Mouse (Mus musculus) megakaryocyte, embryonic 14.5 days (primary cell): ENCODE measurements around the gene Cat. TPM values are rescaled to one million over a fixed set of nuclear protein-coding genes. Genes with fewer than 3 reads are reported as not detected.

Source experiments
- H3K27me3 ChIP-seq: replicated peaks from 2 replicates; pipeline ENCODE3; 2012; ENCODE audit warnings: inconsistent platforms
- H3K36me3 ChIP-seq: replicated peaks from 2 replicates; pipeline ENCODE3; 2012; ENCODE audit warnings: low read length, inconsistent platforms, mixed read lengths
- H3K4me1 ChIP-seq: 2 replicates; pipeline ENCODE4 v1.6.1; 2012; ENCODE audit warnings: inconsistent platforms
- H3K4me3 ChIP-seq: replicated peaks from 2 replicates; pipeline ENCODE3; 2012; ENCODE audit warnings: moderate library complexity, mild to moderate bottlenecking, inconsistent platforms
- H3K9me3 ChIP-seq: 2 replicates; pipeline ENCODE4 v1.6.1; 2012; ENCODE audit warnings: inconsistent platforms
- FLI1 ChIP-seq: IDR thresholded peaks from 2 replicates; pipeline ENCODE4 v1.6.1; 2012; ENCODE audit warnings: low read length, inconsistent platforms, mixed read lengths
- GATA1 ChIP-seq: IDR thresholded peaks from 3 replicates; pipeline ENCODE4 v1.6.1; 2012; ENCODE audit warnings: mixed read lengths, low read length, inconsistent platforms, borderline replicate concordance
- polyA plus RNA-seq: library from polyadenylated mRNA; stranded (reverse); fragments of >175 nt; gene quantifications from 2 replicates; pipeline ENCODE4 v1.2.3, GENCODE M21; 2012; ENCODE audit warnings: low replicate concordance; ENCODE audit not compliant: insufficient read depth

The Cat gene
- polyA plus RNA-seq, 1 experiment, result 42.4 TPM

DNA sequence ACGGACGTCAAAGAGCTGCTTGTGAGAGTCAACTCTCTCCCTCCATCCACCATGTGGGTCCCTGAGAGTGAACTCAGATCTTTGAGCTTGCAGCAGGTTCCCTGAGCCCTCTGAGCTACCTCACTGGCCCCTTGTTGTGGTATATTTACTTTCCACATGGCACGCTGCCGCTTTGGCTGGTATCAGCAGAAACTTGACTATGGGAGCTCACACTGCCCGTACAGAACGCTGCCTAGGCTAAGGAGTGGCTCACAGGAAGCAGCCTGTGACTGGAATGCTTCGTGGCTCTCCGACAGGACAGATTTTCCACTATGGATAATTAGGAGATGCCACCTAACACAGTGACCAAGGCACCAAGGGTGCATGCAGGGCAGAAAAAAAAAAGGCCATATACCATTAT is 23.8 kb downstream of the Cat start:
- no peak overlapping the region for H3K4me3 ChIP-seq
- H3K9me3 ChIP-seq, result no peaks in the 10 kb centered on the region
- H3K36me3 ChIP-seq, result peaks cover 97% of the 10 kb centered on the region
- H3K27me3 ChIP-seq, result no peaks in the 10 kb centered on the region
- TF ChIP-seq GATA1, result no peak
- TF ChIP-seq FLI1, result no peak
- H3K4me1 ChIP-seq, result no peaks in the 10 kb centered on the region

DNA sequence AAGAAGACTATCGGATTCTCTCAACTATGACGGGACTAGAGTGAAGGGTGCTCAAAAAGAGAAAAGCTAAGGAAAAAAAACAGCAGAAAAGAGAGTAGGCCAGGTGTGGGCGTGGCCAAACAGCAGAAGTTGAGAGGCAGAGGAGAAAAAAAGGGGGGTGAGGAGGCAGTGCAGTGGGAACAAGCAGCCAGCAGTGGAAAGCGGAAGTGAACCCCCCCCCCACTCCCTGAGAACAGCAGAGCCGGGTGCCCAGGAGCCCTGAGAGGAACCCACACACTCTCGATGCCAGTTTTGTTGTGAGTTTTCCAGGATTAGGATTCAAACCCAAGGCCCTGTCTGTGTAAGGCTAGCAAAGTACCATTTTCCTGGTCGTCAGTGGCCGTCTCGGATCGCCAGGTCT is 25.9 kb downstream of the Cat start:
- no peaks in the 10 kb centered on the region for H3K4me1 ChIP-seq
- H3K9me3 ChIP-seq, result no peaks in the 10 kb centered on the region
- H3K36me3 ChIP-seq, result peaks cover 98% of the 10 kb centered on the region

DNA sequence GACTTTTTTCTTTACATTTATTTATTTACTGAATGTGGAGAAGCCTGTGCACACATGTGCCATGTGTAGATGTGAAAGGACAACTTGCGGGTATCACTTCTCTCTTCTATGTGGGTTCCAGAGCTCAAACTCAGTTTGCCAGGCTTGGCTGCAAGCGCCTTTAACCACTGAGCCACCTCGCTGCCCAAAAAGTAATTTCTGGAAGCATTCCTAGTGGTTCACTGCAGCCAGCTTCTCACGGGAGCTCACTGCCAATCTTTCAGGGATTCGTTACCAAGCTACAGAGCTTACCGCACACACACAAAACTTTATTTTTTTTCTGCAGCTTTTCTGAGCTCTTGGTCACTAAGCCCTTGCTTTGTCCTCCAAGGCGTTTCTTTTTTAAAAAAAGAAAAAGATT is 27.3 kb downstream of the Cat start:
- no peak overlapping the region for H3K4me3 ChIP-seq
- no peak for TF ChIP-seq FLI1
- no peak for TF ChIP-seq GATA1
- no peaks in the 10 kb centered on the region for H3K9me3 ChIP-seq
- peaks cover 98% of the 10 kb centered on the region for H3K36me3 ChIP-seq
- H3K27me3 ChIP-seq, result no peaks in the 10 kb centered on the region
- no peaks in the 10 kb centered on the region for H3K4me1 ChIP-seq

More for the DNA sequence above, 25.9 kb downstream of the Cat start:
- Histone ChIP-seq H3K27me3 (no peaks in the 10 kb centered on the region), H3K4me3 (no peak overlapping the region)
- no peak for TF ChIP-seq FLI1

GRCm38 (mm10) chr2:103457048-103457447 is 27.9 kb downstream of the Cat start:
- Histone ChIP-seq H3K4me1 (no peaks in the 10 kb centered on the region), H3K27me3 (no peaks in the 10 kb centered on the region), H3K36me3 (peaks cover 98% of the 10 kb centered on the region), H3K9me3 (no peaks in the 10 kb centered on the region), H3K4me3 (no peak overlapping the region)
- TF ChIP-seq GATA1 (no peak), FLI1 (no peak)

GRCm38 (mm10) chr2:103456646-103457045 is 28.3 kb downstream of the Cat start:
- Histone ChIP-seq H3K36me3 (peaks cover 98% of the 10 kb centered on the region), H3K4me3 (no peak overlapping the region), H3K27me3 (no peaks in the 10 kb centered on the region), H3K4me1 (no peaks in the 10 kb centered on the region), H3K9me3 (no peaks in the 10 kb centered on the region)
- TF ChIP-seq FLI1 (no peak), GATA1 (no peak)

GRCm38 (mm10) chr2:103455748-103456147 is 29.2 kb downstream of the Cat start:
- Histone ChIP-seq H3K36me3 (peaks cover 91% of the 10 kb centered on the region), H3K9me3 (no peaks in the 10 kb centered on the region), H3K27me3 (no peaks in the 10 kb centered on the region), H3K4me1 (no peaks in the 10 kb centered on the region), H3K4me3 (no peak overlapping the region)
- no peak for TF ChIP-seq FLI1

DNA sequence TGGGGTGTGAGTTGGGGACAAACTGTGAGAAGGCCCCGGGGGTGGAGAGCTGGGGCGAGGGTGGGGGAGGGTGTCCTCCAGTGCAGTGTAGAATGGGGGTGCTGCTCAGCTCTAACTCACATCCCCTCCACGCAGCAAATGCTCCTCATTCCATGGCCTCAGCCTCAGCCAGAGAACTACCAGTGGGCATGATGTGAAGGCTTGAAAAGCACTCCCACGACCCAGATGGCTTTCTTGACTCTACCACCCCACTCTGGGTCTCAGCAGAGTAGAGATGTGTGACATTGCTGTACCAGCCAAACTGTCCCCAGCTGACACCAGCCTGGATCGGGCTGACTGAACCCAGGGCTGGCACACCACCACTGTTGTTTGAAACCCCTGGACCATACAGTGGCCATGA is 32.4 kb downstream of the Cat start:
- Histone ChIP-seq H3K36me3 (peaks cover 59% of the 10 kb centered on the region), H3K27me3 (peaks cover 6% of the 10 kb centered on the region), H3K4me1 (no peaks in the 10 kb centered on the region), H3K9me3 (no peaks in the 10 kb centered on the region), H3K4me3 (no peak overlapping the region)
- TF ChIP-seq GATA1 (no peak), FLI1 (no peak)

DNA sequence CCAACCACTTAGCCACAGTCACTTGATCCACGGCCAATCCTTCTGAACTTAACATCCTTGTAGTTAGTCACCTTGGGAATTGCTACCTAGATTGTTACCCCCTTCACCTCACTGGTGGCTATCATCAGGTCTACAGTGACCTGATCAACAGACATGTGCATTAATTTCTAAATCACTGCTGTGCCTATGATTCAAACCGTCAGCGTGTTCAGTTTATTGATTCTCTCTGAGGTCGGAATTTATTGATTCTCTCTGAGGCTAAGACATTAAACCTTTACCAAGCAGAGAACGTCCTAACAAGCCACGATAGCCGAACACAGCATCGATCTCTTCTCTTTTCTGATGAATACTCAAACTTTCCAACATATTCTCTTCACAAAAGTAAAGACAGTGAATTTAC is 34.7 kb downstream of the Cat start:
- Histone ChIP-seq H3K4me3 (no peak overlapping the region), H3K36me3 (peaks cover 38% of the 10 kb centered on the region), H3K27me3 (peaks cover 11% of the 10 kb centered on the region), H3K9me3 (no peaks in the 10 kb centered on the region), H3K4me1 (no peaks in the 10 kb centered on the region)
- TF ChIP-seq GATA1 (no peak), FLI1 (no peak)

GRCm38 (mm10) chr2:103449813-103450212 is 35.1 kb downstream of the Cat start:
- no peaks in the 10 kb centered on the region for H3K9me3 ChIP-seq
- TF ChIP-seq GATA1 (no peak), FLI1 (no peak)
- peaks cover 34% of the 10 kb centered on the region for H3K36me3 ChIP-seq
- H3K27me3 ChIP-seq, result peaks cover 13% of the 10 kb centered on the region
- no peaks in the 10 kb centered on the region for H3K4me1 ChIP-seq
- H3K4me3 ChIP-seq, result no peak overlapping the region

- Histone ChIP-seq H3K27me3 (peaks cover 20% of the 10 kb centered on the region), H3K4me1 (no peaks in the 10 kb centered on the region), H3K36me3 (peaks cover 26% of the 10 kb centered on the region), H3K4me3 (no peak overlapping the region), H3K9me3 (no peaks in the 10 kb centered on the region)
- TF ChIP-seq FLI1 (no peak), GATA1 (no peak)
Measured at GRCm38 (mm10) chr2:103448947-103449560, 35.9 kb downstream of the Cat start.

GRCm38 (mm10) chr2:103446326-103446725 is 38.6 kb downstream of the Cat start:
- Histone ChIP-seq H3K4me3 (no peak overlapping the region), H3K4me1 (no peaks in the 10 kb centered on the region), H3K27me3 (peaks cover 40% of the 10 kb centered on the region), H3K9me3 (no peaks in the 10 kb centered on the region), H3K36me3 (no peaks in the 10 kb centered on the region)
- TF ChIP-seq GATA1 (no peak), FLI1 (no peak)
